Comparison of ENCODE assay signal across 10 mouse cellular contexts in the genomic region with DNA sequence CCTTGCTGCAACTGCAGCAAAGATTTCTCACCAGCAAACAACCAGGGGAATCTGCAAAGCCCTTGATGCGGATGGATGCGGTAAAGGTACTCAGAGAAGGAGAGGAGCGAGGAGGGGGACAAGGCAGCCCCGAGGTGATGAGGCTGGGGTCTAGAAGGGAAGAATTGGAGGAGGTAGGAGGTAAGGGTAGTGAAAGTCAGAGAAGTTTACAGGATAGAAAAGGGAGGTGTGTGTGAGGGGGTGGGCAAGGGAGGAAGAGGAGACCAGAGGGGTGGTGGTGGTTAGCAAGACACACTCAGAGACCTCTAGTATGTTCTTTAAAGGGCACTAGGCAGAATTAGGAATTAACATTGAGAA. TPM values are rescaled to one million over a fixed set of nuclear protein-coding genes. Genes with fewer than 3 reads are reported as not detected.
DNase-seq lines count a peak whose midpoint lies in the region; ATAC-seq and TF ChIP-seq lines count a peak whose summit lies in the region.
"Had no signal": no experiment of that assay in that cellular context is flagged by ENCODE, and none has a peak within 500 bp of the region (broad histone marks: within the 10 kb centered on the region; RNA-seq: fewer than 3 reads in every experiment).

No protein-coding gene starts in this region.

- H3K4me3 ChIP-seq in heart, postnatal 0 days (ENCODE audit: low read depth, low read length), result peak overlapping the region; percentile 45
- H3K4me3 ChIP-seq in embryonic facial prominence, embryonic 12.5 days, result peak overlapping the region; percentile 55
- H3K4me3 ChIP-seq in hindbrain, embryonic 14.5 days (replicated peaks; ENCODE audit: low read length), result peak overlapping the region; percentile 77
- H3K4me3 ChIP-seq in midbrain, embryonic 14.5 days (replicated peaks; ENCODE audit: low read depth, low read length), result peak overlapping the region; percentile 58

- no peaks in the 10 kb centered on the region for H3K36me3 ChIP-seq in heart, postnatal 0 days (replicated peaks; ENCODE audit: control insufficient read depth, insufficient read depth, low read length)
- H3K36me3 ChIP-seq in embryonic facial prominence, embryonic 12.5 days, result no peaks in the 10 kb centered on the region
- H3K36me3 ChIP-seq in hindbrain, embryonic 14.5 days (replicated peaks; ENCODE audit: control insufficient read depth, insufficient read depth), result no peaks in the 10 kb centered on the region
- no peaks in the 10 kb centered on the region for H3K36me3 ChIP-seq in midbrain, embryonic 14.5 days (ENCODE audit: control insufficient read depth, insufficient read depth, low read length)
- H3K36me3 ChIP-seq: G1E had no signal

- 0 out of 2 replicates have a peak, but pooled peaks cover 10% of the 10 kb centered on the region for H3K27me3 ChIP-seq in heart, postnatal 0 days (ENCODE audit: control insufficient read depth, insufficient read depth, low read length)
- H3K27me3 ChIP-seq in embryonic facial prominence, embryonic 12.5 days, result no peaks in the 10 kb centered on the region
- H3K27me3 ChIP-seq in hindbrain, embryonic 14.5 days (ENCODE audit: control insufficient read depth, insufficient read depth, low read length), result no peaks in the 10 kb centered on the region
- no peaks in the 10 kb centered on the region for H3K27me3 ChIP-seq in midbrain, embryonic 14.5 days (ENCODE audit: control insufficient read depth, insufficient read depth, low read length)

- peaks cover 6% of the 10 kb centered on the region; the same call in 1 of the 2 replicates for H3K4me1 ChIP-seq in heart, postnatal 0 days (ENCODE audit: control insufficient read depth, insufficient read depth)
- H3K4me1 ChIP-seq in embryonic facial prominence, embryonic 12.5 days, result no peaks in the 10 kb centered on the region
- no peaks in the 10 kb centered on the region for H3K4me1 ChIP-seq in hindbrain, embryonic 14.5 days (replicated peaks; ENCODE audit: control insufficient read depth, insufficient read depth, low read length)
- no peaks in the 10 kb centered on the region for H3K4me1 ChIP-seq in midbrain, embryonic 14.5 days (ENCODE audit: control insufficient read depth, insufficient read depth, low read length)

- DNase-seq in heart, postnatal 0 days (ENCODE audit: low spot score), result no peak
- DNase-seq in heart, adult 9 months (ENCODE audit: low spot score in 2 of 2), result no peak
- DNase-seq in hindbrain, embryonic 14.5 days (ENCODE audit: low spot score), result no peak
- DNase-seq in midbrain, embryonic 14.5 days, result no peak
- DNase-seq in layer of hippocampus, postnatal 14 days (ENCODE audit: low spot score in 2 of 2), result no peak
- DNase-seq in layer of hippocampus, postnatal 36 days, result no peak
- no peak for DNase-seq in adrenal gland, adult 8-10 months

- peak overlapping the region; percentile 79 for H3K4me2 ChIP-seq in heart, postnatal 0 days (ENCODE audit: low read depth, low read length)
- H3K4me2 ChIP-seq in embryonic facial prominence, embryonic 12.5 days (replicated peaks), result peak overlapping the region; percentile 81
- H3K4me2 ChIP-seq in hindbrain, embryonic 14.5 days (replicated peaks), result peak overlapping the region; percentile 55
- peak overlapping the region; percentile 70 for H3K4me2 ChIP-seq in midbrain, embryonic 14.5 days (ENCODE audit: low read length)

- no peaks in the 10 kb centered on the region for H3K9me3 ChIP-seq in heart, postnatal 0 days (replicated peaks; ENCODE audit: control insufficient read depth, low read length)
- H3K9me3 ChIP-seq in embryonic facial prominence, embryonic 12.5 days, result no peaks in the 10 kb centered on the region
- H3K9me3 ChIP-seq in hindbrain, embryonic 14.5 days (ENCODE audit: control insufficient read depth, low read length), result no peaks in the 10 kb centered on the region
- H3K9me3 ChIP-seq in midbrain, embryonic 14.5 days (ENCODE audit: control insufficient read depth, low read length), result no peaks in the 10 kb centered on the region
- H3K9me3 ChIP-seq: G1E had no signal

- no peak overlapping the region for H3K27ac ChIP-seq in heart, postnatal 0 days (ENCODE audit: low read depth)
- H3K27ac ChIP-seq in embryonic facial prominence, embryonic 12.5 days, result no peak overlapping the region
- H3K27ac ChIP-seq in hindbrain, embryonic 14.5 days, result peak overlapping the region; percentile 89
- H3K27ac ChIP-seq in midbrain, embryonic 14.5 days (replicated peaks; ENCODE audit: low read depth, low read length), result peak overlapping the region; percentile 92; the same call in 1 of the 2 replicates
- H3K27ac ChIP-seq: liver, embryonic 14.5 days had no signal

- H3K9ac ChIP-seq in heart, postnatal 0 days (replicated peaks; ENCODE audit: low read depth, low read length), result 0 out of 2 replicates have a peak overlapping the region, but pooled peaks have one; percentile 25
- peak overlapping the region; percentile 35; the same call in 1 of the 2 replicates for H3K9ac ChIP-seq in embryonic facial prominence, embryonic 12.5 days
- H3K9ac ChIP-seq in hindbrain, embryonic 14.5 days, result peak overlapping the region; percentile 91
- peak overlapping the region; percentile 85 for H3K9ac ChIP-seq in midbrain, embryonic 14.5 days (replicated peaks; ENCODE audit: low read length)
- H3K9ac ChIP-seq: liver, embryonic 14.5 days had no signal

- no peak for TF ChIP-seq CTCF in heart, postnatal 0 days (IDR thresholded peaks at IDR 0.05; ENCODE audit: low read depth)

- ATAC-seq in heart, postnatal 0 days (ENCODE audit: insufficient read depth, low read depth), result no peak
- no peak for ATAC-seq in embryonic facial prominence, embryonic 12.5 days (ENCODE audit: insufficient number of reproducible peaks, insufficient read depth, low FRiP score, low TSS enrichment)
- ATAC-seq in hindbrain, embryonic 14.5 days (ENCODE audit: low FRiP score), result no peak; the same call in 1 of the 2 replicates
- ATAC-seq in midbrain, embryonic 14.5 days (ENCODE audit: low FRiP score, low TSS enrichment), result no peak

- 2% methylated on average over 4 of the region's 4 CpGs for WGBS in heart, postnatal 0 days
- 0% methylated on average over 4 of the region's 4 CpGs for WGBS in embryonic facial prominence, embryonic 12.5 days
- under 1% methylated on average over 4 of the region's 4 CpGs for WGBS in hindbrain, embryonic 14.5 days
- WGBS in midbrain, embryonic 14.5 days, result 1% methylated on average over 4 of the region's 4 CpGs

- TF ChIP-seq EP300 in heart, postnatal 0 days (IDR thresholded peaks at IDR 0.05; ENCODE audit: low read depth), result no peak

RNA-seq across cellular contexts. Expression of gene Gria4, which starts 0.2 kb away (rescaled TPM):
- total RNA-seq in heart, postnatal 0 days (2014; rRNA removed; ENCODE audit: low replicate concordance), result 0.19 and 0.50 TPM in 2 replicates
- 0.21 and 0.30 TPM in 2 replicates for polyA plus RNA-seq in heart, postnatal 0 days (2015; fragmentation: Nextera tagmentation; extraction: Ambion mirVana)
- polyA plus RNA-seq in embryonic facial prominence, embryonic 12.5 days (2016; fragmentation: Nextera tagmentation; extraction: Ambion mirVana), result 2.7 and 2.9 TPM in 2 replicates
- 48.7 and 50.2 TPM in 2 replicates for polyA plus RNA-seq in hindbrain, embryonic 14.5 days (2014; fragmentation: Nextera tagmentation; extraction: Ambion mirVana)
- polyA plus RNA-seq in midbrain, embryonic 14.5 days (2014; fragmentation: Nextera tagmentation; extraction: Ambion mirVana), result 35.2 and 42.1 TPM in 2 replicates
- total RNA-seq in layer of hippocampus, postnatal 14 days (2021), result 10 to 100 TPM; 54.7 to 61.6 TPM
- 10 to 100 TPM; 54.2 to 55.8 TPM for total RNA-seq in layer of hippocampus, postnatal 36 days (2021)
- total RNA-seq in adrenal gland, adult 8-10 months (2022), result 1 to 10 TPM; 2.7 to 6.2 (median 4.7) TPM
- polyA plus RNA-seq: G1E had no signal

Comparison
In these comparisons a context has a peak if more than half of its experiments do, and no peak if none do; other contexts are left out.
1. H3K27ac ChIP-seq: peak in hindbrain, embryonic 14.5 days (single experiment) and midbrain, embryonic 14.5 days (single experiment); none in heart, postnatal 0 days (single experiment) and embryonic facial prominence, embryonic 12.5 days (single experiment).
2. H3K9ac ChIP-seq: peak in every context shown above with its lines; median percentile 91 in hindbrain, embryonic 14.5 days; 85 in midbrain, embryonic 14.5 days; 35 in embryonic facial prominence, embryonic 12.5 days; 25 in heart, postnatal 0 days.
3. RNA of gene Gria4, which starts 0.2 kb away (total RNA-seq): 54.7 to 61.6 TPM in layer of hippocampus, postnatal 14 days and 54.2 to 55.8 TPM in layer of hippocampus, postnatal 36 days; 2.7 to 6.2 TPM in adrenal gland, adult 8-10 months and 0.19 to 0.50 TPM in heart, postnatal 0 days; every median in the first group is over 4 times any median in the second.
4. Peak in every context shown above with its lines, with median percentiles within 50 percentile points of each other: H3K4me2 ChIP-seq and H3K4me3 ChIP-seq.